Mouse (Mus musculus): Measurements from ENCODE around the gene Gse1. TPM values are rescaled to one million over a fixed set of nuclear protein-coding genes. Genes with fewer than 3 reads are reported as not detected.

Gse1 gene
- 15.4 TPM for polyA plus RNA-seq (2017; shearing (Covaris generic))

GRCm38 (mm10) chr8:120227891-120228591 is at the start of gene Gse1:
TSS of gene Gse1 (plus strand) at chr8:120228456.

GRCm38 (mm10) chr8:120588908-120589771 is 360.9 kb downstream of the Gse1 start, which contains the start of gene Gins2:
TSS of gene Gins2 (minus strand) at chr8:120589304.

Other genes with a start within 250 kb of the Gse1 start
- gene Crispld2, start 236.0 kb upstream of the Gse1 start, polyA plus RNA-seq (2017; shearing (Covaris generic)), result 0.10 TPM
- 6.4 TPM for gene Zdhhc7, start 127.0 kb upstream of the Gse1 start, polyA plus RNA-seq (2017; shearing (Covaris generic))
- not detected for gene 6430548M08Rik, start 114.3 kb upstream of the Gse1 start, polyA plus RNA-seq (2017; shearing (Covaris generic))
- not detected for gene Fam92b, start 51.0 kb upstream of the Gse1 start, polyA plus RNA-seq (2017; shearing (Covaris generic))

All from inflammation-experienced regulatory T-cells, adult 16 weeks (primary cell).